Mouse (Mus musculus): Measurements from ENCODE around the gene Smad9.

DNA sequence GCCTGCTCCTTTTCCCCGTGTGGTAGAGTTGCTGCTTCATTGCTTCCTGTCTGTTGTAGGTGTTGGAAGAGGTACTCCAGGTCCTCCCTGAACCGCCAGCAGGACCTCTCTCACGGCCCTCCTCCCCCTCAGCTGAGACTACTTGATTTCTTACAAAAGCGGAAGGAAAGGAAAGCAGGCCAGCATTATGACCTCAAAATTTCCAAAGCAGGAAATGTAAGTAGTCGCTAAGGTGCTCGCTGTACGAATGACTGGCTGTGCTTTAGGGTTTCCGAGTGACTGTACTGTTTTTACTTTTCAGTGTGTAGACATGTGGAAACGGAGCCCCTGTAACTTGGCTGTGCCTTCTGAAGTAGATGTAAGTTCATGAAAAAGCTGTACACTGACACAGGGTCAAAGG, 46.4 kb upstream of the Smad9 start:
- TF ChIP-seq CTCF (IDR thresholded peaks at IDR 0.05; ENCODE audit: control insufficient read depth, insufficient read depth, insufficient replicate concordance, low read depth, low read length) (no peak), POLR2A (IDR thresholded peaks at IDR 0.05; ENCODE audit: control insufficient read depth, low read depth, low read length) (no peak)

Measured in testis, adult 2 months (tissue).